Comparison of ENCODE assay signal across 19 mouse cellular contexts in the genomic region with DNA sequence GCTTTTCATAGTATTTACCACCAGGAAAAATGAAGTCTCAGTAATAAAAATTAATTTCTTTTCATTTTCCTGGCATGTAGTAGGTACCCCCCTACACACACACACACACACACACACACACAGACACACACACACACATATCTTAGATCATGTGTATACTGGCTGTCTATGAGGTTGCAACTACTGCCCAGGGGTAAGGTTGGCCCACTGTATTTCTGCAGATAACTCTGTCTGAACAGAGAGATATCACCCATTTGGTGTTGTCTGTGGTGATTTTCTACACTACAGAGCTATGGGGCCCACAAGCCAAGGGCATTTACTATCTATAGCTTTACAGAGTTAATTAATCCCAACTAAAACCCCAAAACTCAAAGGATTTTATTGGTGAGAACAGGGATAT.
A peak's percentile ranks its signal among the peaks of the same experiment; 100 is the strongest.
DNase-seq lines count a peak whose midpoint lies in the region; ATAC-seq and TF ChIP-seq lines count a peak whose summit lies in the region.
"Had no signal": no experiment of that assay in that cellular context is flagged by ENCODE, and none has a peak within 500 bp of the region (broad histone marks: within the 10 kb centered on the region; RNA-seq: fewer than 3 reads in every experiment).

No protein-coding gene starts in this region.

- H3K9ac ChIP-seq in liver, embryonic 12.5 days: no peak overlapping the region
- H3K9ac ChIP-seq in liver, embryonic 14.5 days (replicated peaks): no peak overlapping the region
- H3K9ac ChIP-seq: embryonic facial prominence, embryonic 12.5 days; forebrain, embryonic 13.5 days; forebrain, embryonic 15.5 days had no signal

- no peaks in the 10 kb centered on the region; the same call in 1 of the 2 replicates for H3K4me1 ChIP-seq in liver, embryonic 12.5 days
- H3K4me1 ChIP-seq in liver, embryonic 14.5 days (replicated peaks; ENCODE audit: control insufficient read depth in 2 of 2, insufficient read depth in 2 of 2, low read length in 1 of 2): no peaks in the 10 kb centered on the region; a peak in 1 of 4 replicates
- H3K4me1 ChIP-seq: embryonic facial prominence, embryonic 10.5 days; embryonic facial prominence, embryonic 12.5 days; forebrain, embryonic 13.5 days; forebrain, embryonic 15.5 days had no signal

- H3K36me3 ChIP-seq in liver, embryonic 12.5 days: no peaks in the 10 kb centered on the region
- no peaks in the 10 kb centered on the region for H3K36me3 ChIP-seq in liver, embryonic 14.5 days (replicated peaks; ENCODE audit: control insufficient read depth, insufficient read depth, low read depth)
- H3K36me3 ChIP-seq: embryonic facial prominence, embryonic 10.5 days; embryonic facial prominence, embryonic 12.5 days; forebrain, embryonic 15.5 days had no signal

- H3K27me3 ChIP-seq in liver, embryonic 12.5 days (replicated peaks): no peaks in the 10 kb centered on the region
- H3K27me3 ChIP-seq in liver, embryonic 14.5 days (ENCODE audit: control insufficient read depth, insufficient read depth, low read length): no peaks in the 10 kb centered on the region
- H3K27me3 ChIP-seq: embryonic facial prominence, embryonic 12.5 days; forebrain, embryonic 13.5 days; forebrain, embryonic 15.5 days had no signal

- no peak overlapping the region for H3K4me3 ChIP-seq in liver, embryonic 12.5 days
- H3K4me3 ChIP-seq in liver, embryonic 14.5 days (ENCODE audit: insufficient read depth in 1 of 2, low read depth in 2 of 2, low read length in 2 of 2): no peak overlapping the region
- H3K4me3 ChIP-seq: embryonic facial prominence, embryonic 10.5 days; embryonic facial prominence, embryonic 12.5 days; forebrain, embryonic 13.5 days; forebrain, embryonic 15.5 days had no signal

- H3K4me2 ChIP-seq in liver, embryonic 12.5 days: no peak overlapping the region
- H3K4me2 ChIP-seq in liver, embryonic 14.5 days (ENCODE audit: low read depth): no peak overlapping the region
- H3K4me2 ChIP-seq: embryonic facial prominence, embryonic 12.5 days; forebrain, embryonic 13.5 days; forebrain, embryonic 15.5 days had no signal

- TF ChIP-seq CTCF in liver, embryonic 14.5 days (IDR thresholded peaks at IDR 0.05; ENCODE audit: low read depth): no peak

- ATAC-seq in liver, embryonic 12.5 days: peak; percentile 68
- peak; percentile 35; the same call in 1 of the 2 replicates for ATAC-seq in liver, embryonic 14.5 days (ENCODE audit: insufficient read depth)
- ATAC-seq in megakaryocyte progenitor cell, adult 5-6 weeks (replicated peaks; ENCODE audit: poor library complexity): peak; percentile 42
- ATAC-seq: forebrain, embryonic 13.5 days; forebrain, embryonic 15.5 days had no signal

- no peak overlapping the region for H3K27ac ChIP-seq in liver, embryonic 12.5 days
- H3K27ac ChIP-seq in liver, embryonic 14.5 days: no peak overlapping the region
- H3K27ac ChIP-seq: embryonic facial prominence, embryonic 10.5 days; embryonic facial prominence, embryonic 12.5 days; forebrain, embryonic 13.5 days; forebrain, embryonic 15.5 days had no signal

- no peaks in the 10 kb centered on the region for H3K9me3 ChIP-seq in liver, embryonic 12.5 days (replicated peaks)
- H3K9me3 ChIP-seq in liver, embryonic 14.5 days (ENCODE audit: control insufficient read depth, low read length): no peaks in the 10 kb centered on the region
- H3K9me3 ChIP-seq: embryonic facial prominence, embryonic 10.5 days; embryonic facial prominence, embryonic 12.5 days; forebrain, embryonic 13.5 days; forebrain, embryonic 15.5 days had no signal

- no peak for TF ChIP-seq EP300 in liver, embryonic 14.5 days (IDR thresholded peaks at IDR 0.05; ENCODE audit: low read depth)

- DNase-seq in liver: no peak
- DNase-seq in liver, embryonic 14.5 days (ENCODE audit: low read depth in 3 of 3, low spot score in 3 of 3): no peak
- DNase-seq in kidney, postnatal 10 days: no peak
- no peak for DNase-seq in kidney, postnatal 25 days
- no peak for DNase-seq in kidney, postnatal 36 days
- DNase-seq: adrenal gland, adult 2 months; adrenal gland, postnatal 10 days; adrenal gland, postnatal 25 days; cerebellum, adult 11 months; cerebellum, adult 18-20 months; cerebellum, adult 9-10 months; cerebellum, postnatal 10 days; cerebellum, postnatal 25 days had no signal
